Mouse (Mus musculus) heart, embryonic 14.5 days (tissue): ENCODE data around the gene Ap4b1. TPM values are rescaled to one million over a fixed set of nuclear protein-coding genes. Genes with fewer than 3 reads are reported as not detected.

Experiments
- ATAC-seq: fragments of 200-750 bp; cut with Nextera tagmentation; 2 replicates; pipeline ENCODE4 v1.8.0; 2017; ENCODE audit warnings: low read depth, moderate TSS enrichment; ENCODE audit not compliant: insufficient number of reproducible peaks, insufficient read depth, low FRiP score
- H3K27ac ChIP-seq, 2 experiments: fragments of 200-500 bp in 1 of 2; fragments of 300-500 bp in 1 of 2; sonication (generic) in 1 of 2; replicated peaks in 1 of 2; 2 replicates each; pipeline ENCODE4 v1.5.1; 2012 to 2014; ENCODE audit warnings: low read depth in 2 of 2, low read length in 2 of 2, control low read depth in 1 of 2, mild to moderate bottlenecking in 1 of 2, mixed read lengths in 1 of 2; ENCODE audit not compliant: control insufficient read depth in 1 of 2, insufficient read depth in 1 of 2
- H3K27me3 ChIP-seq: fragments of 300-500 bp; sonication (generic); 2 replicates; pipeline ENCODE4 v1.6.1; 2014; ENCODE audit warnings: mild to moderate bottlenecking, low read length, control low read depth; ENCODE audit not compliant: control insufficient read depth, insufficient read depth
- H3K36me3 ChIP-seq: fragments of 300-500 bp; sonication (generic); 2 replicates; pipeline ENCODE4 v1.6.1; 2014; ENCODE audit warnings: mild to moderate bottlenecking, control low read depth, low read length, mixed read lengths; ENCODE audit not compliant: control insufficient read depth, insufficient read depth
- H3K4me1 ChIP-seq, 2 experiments: fragments of 200-500 bp in 1 of 2; fragments of 300-500 bp in 1 of 2; sonication (generic) in 1 of 2; 2 replicates each; pipeline ENCODE4 v1.6.1; 2012 to 2014; ENCODE audit warnings: low read length in 2 of 2, control low read depth in 1 of 2, mixed read lengths in 1 of 2; ENCODE audit not compliant: control insufficient read depth in 2 of 2, insufficient read depth in 2 of 2
- H3K4me2 ChIP-seq: fragments of 300-500 bp; sonication (generic); 2 replicates; pipeline ENCODE4 v1.6.1; 2014; ENCODE audit warnings: mild to moderate bottlenecking, low read length
- H3K4me3 ChIP-seq, 2 experiments: fragments of 200-500 bp in 1 of 2; fragments of 300-500 bp in 1 of 2; sonication (generic) in 1 of 2; 2 replicates each; pipeline ENCODE4 v1.5.1; 2012 to 2014; ENCODE audit warnings: low read length in 2 of 2, mild to moderate bottlenecking in 2 of 2, control low read depth in 1 of 2, low read depth in 1 of 2, moderate library complexity in 1 of 2; ENCODE audit not compliant: control insufficient read depth in 1 of 2, insufficient read depth in 1 of 2
- H3K9ac ChIP-seq: fragments of 300-500 bp; sonication (generic); 2 replicates; pipeline ENCODE4 v1.6.1; 2014; ENCODE audit warnings: mild to moderate bottlenecking, low read length
- H3K9me3 ChIP-seq: fragments of 300-500 bp; sonication (generic); 2 replicates; pipeline ENCODE4 v1.6.1; 2016; ENCODE audit warnings: low read length, control low read depth; ENCODE audit not compliant: control insufficient read depth
- WGBS: fragments of 180-500 bp; shearing (Covaris S2); extraction: QIAGEN DNeasy Blood & Tissue Kit; methylation state at CpG from one replicate; pipeline ENCODE4 v1.1.7; 2014; 5-methylcytosine and 5-hydroxymethylcytosine counted together
- polyA plus RNA-seq: library from polyadenylated mRNA; unstranded; fragments of >200 nt; fragmentation: Nextera tagmentation; extraction: Ambion mirVana; gene quantifications from 2 replicates; pipeline ENCODE4 v1.2.1, GENCODE M21; 2014

The Ap4b1 gene
- polyA plus RNA-seq, 1 experiment from 2014 or later = 18.9 TPM

DNA sequence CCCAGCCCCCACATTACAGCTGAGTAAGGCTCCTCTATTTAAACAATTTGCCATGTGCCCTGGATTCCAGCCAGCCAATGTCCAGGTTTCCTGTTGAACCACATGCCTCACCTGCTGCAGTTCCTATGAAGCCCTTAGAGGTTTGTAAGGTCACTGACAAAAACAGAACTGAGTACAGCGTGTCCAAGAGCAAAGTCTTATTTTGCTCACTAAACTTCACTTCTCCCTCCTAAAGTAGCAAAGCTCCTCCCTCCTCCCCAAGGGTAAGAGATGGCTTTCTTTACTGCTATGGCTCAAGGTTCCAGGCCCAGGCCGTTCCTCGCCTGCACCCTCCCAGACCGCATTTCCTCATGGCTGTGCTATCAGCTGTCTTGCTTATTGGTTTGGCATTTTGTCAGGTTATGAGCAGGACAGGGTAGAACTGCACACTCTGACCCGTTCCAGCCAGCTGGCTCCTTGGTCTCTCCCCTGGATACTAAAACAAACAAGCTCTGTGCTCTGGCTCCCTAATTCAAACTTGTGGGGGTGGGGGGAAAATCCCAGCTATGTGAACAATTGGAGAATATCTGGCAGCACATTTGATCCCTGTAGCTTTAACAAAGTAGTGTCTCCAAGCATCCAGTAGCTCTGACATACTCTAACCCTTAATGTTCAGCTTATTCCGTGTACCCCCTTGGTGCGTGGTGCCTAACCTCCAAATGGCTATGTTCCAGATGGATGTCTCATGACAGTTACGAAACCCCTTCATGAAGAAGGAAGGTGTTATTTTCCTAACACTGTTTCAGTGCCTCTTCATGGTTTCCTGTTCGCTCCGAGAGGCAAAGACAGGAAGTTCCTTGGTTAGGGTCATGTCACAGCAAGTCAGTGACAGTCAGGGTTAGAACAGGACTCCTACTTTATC, 7.4 kb upstream of the Ap4b1 start:
- Histone ChIP-seq H3K9ac (peak overlapping the region; percentile 30; the same call in 1 of the 2 replicates), H3K4me3 (no peak overlapping the region), H3K4me2 (peak overlapping the region; percentile 34), H3K9me3 (no peaks in the 10 kb centered on the region), H3K27ac (peak overlapping the region; percentile 86 to 91), H3K27me3 (no peaks in the 10 kb centered on the region), H3K4me1 (peaks cover 8 to 10% of the 10 kb centered on the region in 2 experiments), H3K36me3 (peaks cover 39% of the 10 kb centered on the region)
- ATAC-seq = peak; percentile 89
- WGBS = 47% methylated on average over 10 of the region's 10 CpGs

DNA sequence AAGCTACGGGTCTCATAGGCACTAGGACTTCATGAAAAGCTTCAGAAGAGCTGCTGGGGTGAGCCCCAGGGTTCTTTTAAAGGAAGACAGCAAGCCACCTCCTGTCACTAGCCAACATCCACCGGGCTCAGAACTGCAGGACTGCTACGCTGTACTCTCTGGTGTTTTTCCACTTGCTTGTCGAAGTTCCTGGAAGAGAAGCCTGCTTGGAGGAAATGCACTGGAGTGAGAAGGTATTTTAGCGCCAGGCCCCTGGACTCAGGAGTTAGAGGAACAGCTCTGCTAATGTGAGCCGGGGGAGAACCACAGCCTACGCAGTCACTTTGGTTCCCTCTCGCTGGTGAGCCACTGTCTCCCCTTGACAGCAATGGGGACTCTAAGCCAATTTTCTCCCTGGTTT, 6.5 kb upstream of the Ap4b1 start:
- Histone ChIP-seq H3K4me2 (no peak overlapping the region), H3K27me3 (no peaks in the 10 kb centered on the region), H3K27ac (peak overlapping the region; percentile 70 to 71), H3K4me3 (no peak overlapping the region), H3K4me1 (peaks cover 8 to 10% of the 10 kb centered on the region in 2 experiments), H3K9ac (no peak overlapping the region), H3K36me3 (peaks cover 39% of the 10 kb centered on the region), H3K9me3 (no peaks in the 10 kb centered on the region)
- ATAC-seq = no peak
- 78% methylated on average over 8 of the region's 8 CpGs for WGBS

DNA sequence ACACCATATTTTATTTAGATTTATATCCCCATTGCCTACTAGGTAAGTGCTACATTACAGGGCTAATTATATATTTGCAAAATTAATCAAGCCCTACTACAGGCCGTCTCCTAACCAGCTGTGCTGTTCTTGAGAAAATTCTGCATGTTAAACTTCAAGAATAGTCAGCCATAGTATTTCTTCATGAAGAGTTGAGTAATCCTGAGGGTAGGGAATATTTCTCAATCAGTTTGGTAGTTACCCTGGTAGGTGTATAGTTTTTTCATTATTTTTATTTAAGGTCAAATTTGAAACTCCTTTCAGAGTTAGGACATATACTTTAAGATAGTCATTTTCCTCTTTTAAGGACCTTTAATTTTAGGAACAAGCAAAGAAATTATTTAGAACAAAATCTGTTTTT, 3.6 kb upstream of the Ap4b1 start:
- Histone ChIP-seq H3K36me3 (peaks cover 39% of the 10 kb centered on the region), H3K9me3 (no peaks in the 10 kb centered on the region), H3K27ac (no peak overlapping the region), H3K4me1 (peaks cover 8 to 21% of the 10 kb centered on the region in 2 experiments), H3K27me3 (no peaks in the 10 kb centered on the region), H3K4me3 (no peak overlapping the region), H3K9ac (no peak overlapping the region), H3K4me2 (no peak overlapping the region)
- no peak for ATAC-seq
- WGBS = 91% methylated on average over 1 of the region's 1 CpGs

DNA sequence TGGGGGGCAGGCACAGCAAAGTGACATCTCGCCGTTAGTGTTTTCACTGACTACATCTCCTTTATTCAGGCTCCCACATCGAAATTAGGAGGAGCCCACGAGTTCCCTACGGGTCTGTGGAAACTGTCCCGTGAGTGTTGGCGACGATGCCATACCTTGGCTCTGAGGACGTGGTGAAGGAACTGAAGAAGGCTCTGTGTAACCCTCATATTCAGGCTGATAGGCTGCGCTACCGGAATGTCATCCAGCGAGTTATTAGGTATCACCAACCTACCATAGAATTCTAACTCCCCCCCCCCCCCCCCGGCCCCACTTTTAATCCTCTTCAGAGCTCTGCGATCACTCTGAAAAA, 455 bp downstream of the Ap4b1 start:
- Histone ChIP-seq H3K9me3 (no peaks in the 10 kb centered on the region), H3K27ac (peak overlapping the region; percentile 88 to 89), H3K4me2 (peak overlapping the region; percentile 88), H3K9ac (peak overlapping the region; percentile 83), H3K4me3 (peak overlapping the region; percentile 77 to 79), H3K4me1 (peaks cover 0 to 11% of the 10 kb centered on the region in 2 experiments; a peak in 3 of 4 replicates), H3K36me3 (peaks cover 42% of the 10 kb centered on the region), H3K27me3 (no peaks in the 10 kb centered on the region)
- peak; percentile 33 for ATAC-seq
- 1% methylated on average over 14 of the region's 14 CpGs for WGBS

DNA sequence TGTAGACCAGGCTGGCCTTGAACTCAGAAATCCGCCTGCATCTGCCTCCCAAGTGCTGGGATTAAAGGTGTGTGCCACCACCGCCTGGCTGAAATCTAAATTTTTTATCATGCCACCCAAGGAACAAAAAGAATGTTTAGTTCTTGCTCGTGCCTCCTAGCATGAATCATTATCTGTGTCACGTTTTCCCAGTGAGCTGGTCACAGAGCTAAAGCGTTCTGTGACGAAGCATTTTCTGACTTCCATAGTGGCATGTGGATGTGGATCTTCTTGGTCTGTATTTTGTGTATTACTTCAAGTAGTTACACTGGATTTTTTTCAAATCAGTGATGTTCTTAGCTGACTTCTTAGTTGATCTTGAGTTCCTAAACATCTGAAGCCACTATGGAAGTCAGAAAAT, 1.6 kb downstream of the Ap4b1 start:
- no peak for ATAC-seq
- WGBS = 88% methylated on average over 6 of the region's 6 CpGs
- H3K4me1 ChIP-seq = peaks cover 0 to 11% of the 10 kb centered on the region in 2 experiments; a peak in 3 of 4 replicates
- no peak overlapping the region for H3K4me2 ChIP-seq
- no peak overlapping the region for H3K9ac ChIP-seq
- H3K27me3 ChIP-seq = no peaks in the 10 kb centered on the region
- H3K4me3 ChIP-seq = no peak overlapping the region
- H3K36me3 ChIP-seq = peaks cover 44% of the 10 kb centered on the region
- H3K27ac ChIP-seq = no peak overlapping the region
- no peaks in the 10 kb centered on the region for H3K9me3 ChIP-seq

DNA sequence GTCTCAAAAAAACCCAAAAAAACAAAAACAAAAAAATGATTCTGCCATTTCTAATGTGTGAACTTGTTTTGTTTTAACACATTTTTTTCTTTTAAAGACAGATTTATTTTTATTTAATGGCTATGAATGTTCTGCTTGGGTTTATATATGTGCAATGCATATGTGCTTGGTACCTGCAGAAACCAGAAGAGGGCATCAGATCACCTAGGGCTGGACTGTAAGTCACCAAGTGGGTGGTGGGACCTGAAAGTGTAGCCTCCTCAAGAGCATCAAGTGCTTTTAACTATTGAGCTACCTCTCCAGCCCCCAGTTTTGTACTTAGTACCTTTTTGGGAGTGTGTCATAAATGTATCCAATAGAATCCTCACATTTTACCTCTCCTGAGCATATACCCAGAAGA, 18.2 kb downstream of the Ap4b1 start:
- Histone ChIP-seq H3K4me3 (no peak overlapping the region), H3K27ac (no peak overlapping the region), H3K27me3 (no peaks in the 10 kb centered on the region), H3K4me1 (peaks cover 2 to 21% of the 10 kb centered on the region in 2 experiments), H3K4me2 (no peak overlapping the region), H3K9ac (no peak overlapping the region), H3K36me3 (peaks cover 11% of the 10 kb centered on the region), H3K9me3 (no peaks in the 10 kb centered on the region)
- no peak for ATAC-seq

DNA sequence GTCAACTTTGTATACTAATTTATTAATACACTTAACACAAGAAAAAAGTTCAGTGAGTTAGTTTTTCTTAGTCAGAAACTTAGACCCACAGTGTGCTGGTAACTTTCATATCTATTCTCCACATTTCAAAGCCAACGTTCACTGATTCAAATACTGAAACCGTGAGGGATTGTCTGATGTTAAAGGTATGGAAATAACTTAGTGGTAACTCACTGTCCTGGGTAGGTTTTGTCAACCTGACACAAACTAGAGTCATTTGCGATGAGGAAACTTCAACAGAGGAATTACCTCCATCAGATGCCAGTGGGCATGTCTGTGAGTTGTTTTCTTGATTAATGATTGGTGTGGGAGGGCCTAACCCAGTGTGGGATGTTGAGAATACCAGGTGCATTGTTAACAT, 19.7 kb downstream of the Ap4b1 start:
- ATAC-seq = no peak
- Histone ChIP-seq H3K9me3 (no peaks in the 10 kb centered on the region), H3K36me3 (no peaks in the 10 kb centered on the region), H3K9ac (no peak overlapping the region), H3K4me2 (no peak overlapping the region), H3K4me3 (no peak overlapping the region), H3K27me3 (no peaks in the 10 kb centered on the region), H3K27ac (no peak overlapping the region), H3K4me1 (peaks cover 5 to 24% of the 10 kb centered on the region in 2 experiments)
- WGBS = 76% methylated on average over 3 of the region's 3 CpGs
